Mouse (Mus musculus) midbrain, embryonic 12.5 days (tissue): ENCODE results near the gene B4galnt2. TPM values are rescaled to one million over a fixed set of nuclear protein-coding genes. Genes with fewer than 3 reads are reported as not detected.
"Not testable (repeated sequence)": the region's sequence is repeated elsewhere in the genome, so short reads cannot be mapped to it uniquely, and the experiment has no call there.

Source experiments
- ATAC-seq: fragments of 200-750 bp; cut with Nextera tagmentation; 2 replicates; pipeline ENCODE4 v1.8.0; 2017; ENCODE audit warnings: low read depth, moderate TSS enrichment, moderate library complexity; ENCODE audit not compliant: low FRiP score
- H3K27ac ChIP-seq: fragments of 300-500 bp; sonication (generic); replicated peaks from 2 replicates; pipeline ENCODE4 v1.5.1; 2016; ENCODE audit warnings: mild to moderate bottlenecking
- H3K27me3 ChIP-seq: fragments of 300-500 bp; sonication (generic); 2 replicates; pipeline ENCODE4 v1.6.1; 2016; ENCODE audit warnings: mild to moderate bottlenecking
- H3K36me3 ChIP-seq: fragments of 300-500 bp; sonication (generic); 2 replicates; pipeline ENCODE4 v1.6.1; 2016
- H3K4me1 ChIP-seq: fragments of 300-500 bp; sonication (generic); 2 replicates; pipeline ENCODE4 v1.6.1; 2016
- H3K4me2 ChIP-seq: fragments of 300-500 bp; sonication (generic); replicated peaks from 2 replicates; pipeline ENCODE4 v1.6.1; 2016; ENCODE audit warnings: mild to moderate bottlenecking, moderate library complexity
- H3K4me3 ChIP-seq: fragments of 300-500 bp; sonication (generic); 2 replicates; pipeline ENCODE4 v1.5.1; 2016; ENCODE audit warnings: mild to moderate bottlenecking
- H3K9ac ChIP-seq: fragments of 300-500 bp; sonication (generic); replicated peaks from 2 replicates; pipeline ENCODE4 v1.6.1; 2016; ENCODE audit warnings: mild to moderate bottlenecking, moderate library complexity
- H3K9me3 ChIP-seq: fragments of 300-500 bp; sonication (generic); 2 replicates; pipeline ENCODE4 v1.6.1; 2016; ENCODE audit warnings: mild to moderate bottlenecking
- WGBS: fragments of 180-500 bp; shearing (Covaris S2); methylation state at CpG from one replicate; pipeline ENCODE4 v1.1.7; 2016; 5-methylcytosine and 5-hydroxymethylcytosine counted together
- polyA plus RNA-seq: library from polyadenylated mRNA; unstranded; fragments of >200 nt; fragmentation: Nextera tagmentation; extraction: Ambion mirVana; gene quantifications from 2 replicates; pipeline ENCODE4 v1.2.1, GENCODE M21; 2016

Gene B4galnt2
- polyA plus RNA-seq, 1 experiment from 2014 or later: not detected

GRCm38 (mm10) chr11:95924215-95924614, 9.5 kb upstream of the B4galnt2 start:
- no peak overlapping the region for H3K9ac ChIP-seq
- H3K4me3 ChIP-seq: no peak overlapping the region
- no peak overlapping the region for H3K4me2 ChIP-seq
- no peaks in the 10 kb centered on the region for H3K36me3 ChIP-seq
- WGBS: 3% methylated on average over 2 of the region's 2 CpGs
- H3K27ac ChIP-seq: no peak overlapping the region
- H3K9me3 ChIP-seq: peaks cover 10% of the 10 kb centered on the region; the same call in 1 of the 2 replicates
- no peaks in the 10 kb centered on the region; the same call in 1 of the 2 replicates for H3K4me1 ChIP-seq
- no peak for ATAC-seq
- peaks cover 30% of the 10 kb centered on the region for H3K27me3 ChIP-seq

GRCm38 (mm10) chr11:95923477-95923876, 8.8 kb upstream of the B4galnt2 start:
- 1% methylated on average over 4 of the region's 6 CpGs for WGBS

GRCm38 (mm10) chr11:95921991-95922621, 7.4 kb upstream of the B4galnt2 start:
- no peak overlapping the region for H3K27ac ChIP-seq
- WGBS: 52% methylated on average over 12 of the region's 12 CpGs
- no peak for ATAC-seq
- no peaks in the 10 kb centered on the region; the same call in 1 of the 2 replicates for H3K4me1 ChIP-seq
- H3K4me3 ChIP-seq: no peak overlapping the region
- H3K4me2 ChIP-seq: no peak overlapping the region
- peaks cover 48% of the 10 kb centered on the region for H3K27me3 ChIP-seq
- no peaks in the 10 kb centered on the region for H3K36me3 ChIP-seq
- H3K9me3 ChIP-seq: 0 out of 2 replicates have a peak, but pooled peaks cover under 1% of the 10 kb centered on the region
- no peak overlapping the region for H3K9ac ChIP-seq

More at GRCm38 (mm10) chr11:95923477-95923876, 8.8 kb upstream of the B4galnt2 start:
- H3K9ac ChIP-seq, H3K36me3 ChIP-seq, H3K4me2 ChIP-seq, ATAC-seq, H3K27ac ChIP-seq, H3K4me3 ChIP-seq, H3K4me1 ChIP-seq: not testable (repeated sequence)
- Histone ChIP-seq H3K9me3 (peaks cover 10% of the 10 kb centered on the region; the same call in 1 of the 2 replicates), H3K27me3 (peaks cover 34% of the 10 kb centered on the region)

GRCm38 (mm10) chr11:95916426-95916825, 1.7 kb upstream of the B4galnt2 start:
- ATAC-seq: no peak
- no peak overlapping the region for H3K9ac ChIP-seq
- 0% methylated on average over 5 of the region's 5 CpGs for WGBS
- no peak overlapping the region for H3K27ac ChIP-seq
- H3K4me3 ChIP-seq: no peak overlapping the region
- H3K36me3 ChIP-seq: no peaks in the 10 kb centered on the region
- H3K4me2 ChIP-seq: no peak overlapping the region
- no peaks in the 10 kb centered on the region for H3K9me3 ChIP-seq
- H3K4me1 ChIP-seq: peaks cover 17% of the 10 kb centered on the region; the same call in 1 of the 2 replicates
- peaks cover 81% of the 10 kb centered on the region for H3K27me3 ChIP-seq

- Histone ChIP-seq H3K27me3 (peaks cover 78% of the 10 kb centered on the region), H3K4me3 (peak overlapping the region; percentile 26), H3K4me1 (peaks cover 17% of the 10 kb centered on the region; the same call in 1 of the 2 replicates), H3K9ac (no peak overlapping the region; the same call in 1 of the 2 replicates), H3K4me2 (peak overlapping the region; percentile 39), H3K9me3 (no peaks in the 10 kb centered on the region), H3K27ac (no peak overlapping the region), H3K36me3 (no peaks in the 10 kb centered on the region)
- ATAC-seq: no peak
- 2% methylated on average over 28 of the region's 28 CpGs for WGBS
Measured at GRCm38 (mm10) chr11:95915006-95915710, 467 bp upstream of the B4galnt2 start.

- H3K4me3 ChIP-seq: peak overlapping the region; percentile 26
- no peak overlapping the region for H3K27ac ChIP-seq
- ATAC-seq: no peak
- H3K4me2 ChIP-seq: peak overlapping the region; percentile 39
- no peak overlapping the region for H3K9ac ChIP-seq
- H3K36me3 ChIP-seq: no peaks in the 10 kb centered on the region
- WGBS: 3% methylated on average over 14 of the region's 14 CpGs
- peaks cover 17% of the 10 kb centered on the region; the same call in 1 of the 2 replicates for H3K4me1 ChIP-seq
- H3K9me3 ChIP-seq: no peaks in the 10 kb centered on the region
- peaks cover 78% of the 10 kb centered on the region for H3K27me3 ChIP-seq
Measured at GRCm38 (mm10) chr11:95913959-95914566, 628 bp downstream of the B4galnt2 start.

- ATAC-seq: no peak
- Histone ChIP-seq H3K4me2 (no peak overlapping the region), H3K36me3 (no peaks in the 10 kb centered on the region), H3K27me3 (peaks cover 55% of the 10 kb centered on the region), H3K9ac (no peak overlapping the region), H3K27ac (no peak overlapping the region), H3K4me1 (peaks cover 17% of the 10 kb centered on the region; the same call in 1 of the 2 replicates), H3K4me3 (no peak overlapping the region), H3K9me3 (no peaks in the 10 kb centered on the region)
- WGBS: 25% methylated on average over 5 of the region's 7 CpGs
Measured at GRCm38 (mm10) chr11:95911579-95911978, 3.1 kb downstream of the B4galnt2 start.

GRCm38 (mm10) chr11:95907805-95908524, 6.7 kb downstream of the B4galnt2 start:
- Histone ChIP-seq H3K4me2 (no peak overlapping the region), H3K9ac (no peak overlapping the region), H3K27ac (no peak overlapping the region), H3K36me3 (no peaks in the 10 kb centered on the region), H3K4me3 (no peak overlapping the region), H3K4me1 (no peaks in the 10 kb centered on the region), H3K9me3 (no peaks in the 10 kb centered on the region), H3K27me3 (peaks cover 20% of the 10 kb centered on the region)
- no peak for ATAC-seq
- WGBS: 86% methylated on average over 5 of the region's 5 CpGs

GRCm38 (mm10) chr11:95904290-95904689, 10.4 kb downstream of the B4galnt2 start:
- H3K27ac ChIP-seq: no peak overlapping the region
- no peak overlapping the region for H3K4me3 ChIP-seq
- no peaks in the 10 kb centered on the region for H3K27me3 ChIP-seq
- H3K4me1 ChIP-seq: no peaks in the 10 kb centered on the region
- H3K4me2 ChIP-seq: no peak overlapping the region
- no peak overlapping the region for H3K9ac ChIP-seq
- H3K9me3 ChIP-seq: no peaks in the 10 kb centered on the region
- ATAC-seq: no peak
- 68% methylated on average over 2 of the region's 2 CpGs for WGBS
- H3K36me3 ChIP-seq: no peaks in the 10 kb centered on the region

- Histone ChIP-seq H3K9ac (no peak overlapping the region), H3K4me1 (no peaks in the 10 kb centered on the region), H3K4me2 (no peak overlapping the region), H3K27ac (no peak overlapping the region), H3K9me3 (no peaks in the 10 kb centered on the region), H3K27me3 (no peaks in the 10 kb centered on the region), H3K36me3 (no peaks in the 10 kb centered on the region), H3K4me3 (no peak overlapping the region)
- WGBS: 79% methylated on average over 14 of the region's 14 CpGs
- no peak for ATAC-seq
Measured at GRCm38 (mm10) chr11:95896446-95897179, 18.1 kb downstream of the B4galnt2 start.

- no peak overlapping the region for H3K9ac ChIP-seq
- ATAC-seq: no peak
- WGBS: 68% methylated on average over 2 of the region's 2 CpGs
- H3K27me3 ChIP-seq: no peaks in the 10 kb centered on the region
- H3K4me1 ChIP-seq: no peaks in the 10 kb centered on the region
- H3K36me3 ChIP-seq: no peaks in the 10 kb centered on the region
- H3K27ac ChIP-seq: no peak overlapping the region
- no peaks in the 10 kb centered on the region for H3K9me3 ChIP-seq
- H3K4me2 ChIP-seq: no peak overlapping the region
- no peak overlapping the region for H3K4me3 ChIP-seq
Measured at GRCm38 (mm10) chr11:95890462-95891051, 24.1 kb downstream of the B4galnt2 start.
